Mouse (Mus musculus): ENCODE measurements at regions not wholly inside any gene's neighbourhood (a gene's known extent, or its start where the extent isn't known, plus 50 kb on each side); places are given as distances from the start of the nearest gene placed in this dataset.
A peak's percentile ranks its signal among the peaks of the same experiment; 100 is the strongest.
"Not testable (repeated sequence)": the region's sequence is repeated elsewhere in the genome, so short reads cannot be mapped to it uniquely, and the experiment has no call there.

DNA sequence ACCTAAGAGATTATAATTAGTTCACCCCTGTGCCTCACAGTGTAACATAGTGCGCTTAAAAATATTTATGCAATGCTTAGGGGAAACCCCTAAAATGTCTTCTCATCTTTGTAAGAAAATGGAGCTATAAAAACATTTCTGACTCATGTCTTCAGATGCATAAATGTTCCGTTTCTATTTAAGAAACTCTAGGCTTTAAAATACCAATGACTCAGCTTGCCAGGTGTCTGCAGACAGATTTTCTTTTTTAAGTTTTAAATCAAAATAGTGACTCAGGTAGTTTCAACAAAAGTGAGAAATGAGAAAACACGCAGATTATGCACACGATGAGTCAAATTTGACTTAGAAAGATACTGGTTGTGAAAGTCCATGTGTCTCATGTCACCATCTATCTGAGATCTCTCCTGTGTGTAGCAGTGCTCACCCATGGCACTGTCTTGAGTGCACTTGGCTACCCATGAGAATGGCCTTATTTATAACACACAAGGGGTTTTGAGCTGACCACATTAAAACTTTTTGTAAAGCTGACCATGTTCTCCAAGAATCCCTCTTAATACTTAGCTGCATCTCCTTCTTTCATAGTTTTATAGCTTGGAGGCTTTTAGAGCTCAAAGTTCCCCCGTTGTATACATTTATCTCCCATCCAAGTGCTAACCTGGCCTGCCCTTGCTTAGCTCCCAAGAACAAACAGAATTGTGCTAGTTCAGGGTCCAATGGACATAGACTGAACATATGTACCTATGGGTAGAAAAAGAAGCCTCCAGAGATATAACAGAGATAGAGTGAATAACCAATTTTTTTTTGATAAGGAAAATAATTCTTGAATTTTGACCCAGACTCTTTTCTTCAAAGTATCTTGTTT is 149.0 kb upstream of the Dmrta1 start:
- 91% methylated on average over 5 of the region's 5 CpGs for WGBS
- no peak for DNase-seq
- no peaks in the 10 kb centered on the region for H3K4me1 ChIP-seq (ENCODE audit: control insufficient read depth, insufficient read depth, low read length)

DNA sequence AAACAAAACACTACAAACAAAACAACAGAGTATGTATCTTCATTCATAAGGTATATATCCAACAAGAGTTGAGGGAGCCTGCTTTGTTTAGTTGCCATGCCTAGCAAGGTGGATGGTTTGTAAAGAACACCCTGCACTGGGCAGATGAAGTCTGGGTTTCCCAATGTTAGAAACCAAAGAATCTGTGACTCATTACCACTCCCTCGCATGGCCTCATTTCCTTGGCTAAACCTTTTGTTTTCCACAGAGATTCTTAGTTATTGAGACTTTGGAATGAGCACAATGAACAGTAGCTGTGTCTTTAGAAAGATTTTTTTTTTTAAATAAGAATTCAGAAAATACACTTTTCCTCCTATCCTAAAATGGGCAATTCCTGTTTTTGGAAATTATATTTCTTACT is 151.3 kb upstream of the Dmrta1 start:
- TF ChIP-seq POLR2A (IDR thresholded peaks at IDR 0.05; ENCODE audit: borderline replicate concordance, insufficient read depth, low read length) (no peak), CTCF (IDR thresholded peaks at IDR 0.05; ENCODE audit: borderline replicate concordance, insufficient read depth, low read depth, low read length) (no peak)
- no peak for DNase-seq
- no peak overlapping the region for H3K27ac ChIP-seq (ENCODE audit: insufficient read depth, low read length)
- 91% methylated on average over 1 of the region's 1 CpGs for WGBS
- no peaks in the 10 kb centered on the region for H3K4me1 ChIP-seq (ENCODE audit: control insufficient read depth, insufficient read depth, low read length)
- H3K27me3 ChIP-seq (ENCODE audit: control insufficient read depth, insufficient read depth, low read length): no peaks in the 10 kb centered on the region; the same call in 1 of the 2 replicates
- no peak overlapping the region for H3K4me3 ChIP-seq (replicated peaks; ENCODE audit: insufficient read depth, low read depth, low read length)

More for the DNA sequence above, 149.0 kb upstream of the Dmrta1 start:
- no peaks in the 10 kb centered on the region; the same call in 1 of the 2 replicates for H3K27me3 ChIP-seq (ENCODE audit: control insufficient read depth, insufficient read depth, low read length)
- no peak for TF ChIP-seq POLR2A (IDR thresholded peaks at IDR 0.05; ENCODE audit: borderline replicate concordance, insufficient read depth, low read length)
- TF ChIP-seq CTCF (IDR thresholded peaks at IDR 0.05; ENCODE audit: borderline replicate concordance, insufficient read depth, low read depth, low read length): no peak
- no peak overlapping the region for H3K27ac ChIP-seq (ENCODE audit: insufficient read depth, low read length)
- no peak overlapping the region for H3K4me3 ChIP-seq (replicated peaks; ENCODE audit: insufficient read depth, low read depth, low read length)

DNA sequence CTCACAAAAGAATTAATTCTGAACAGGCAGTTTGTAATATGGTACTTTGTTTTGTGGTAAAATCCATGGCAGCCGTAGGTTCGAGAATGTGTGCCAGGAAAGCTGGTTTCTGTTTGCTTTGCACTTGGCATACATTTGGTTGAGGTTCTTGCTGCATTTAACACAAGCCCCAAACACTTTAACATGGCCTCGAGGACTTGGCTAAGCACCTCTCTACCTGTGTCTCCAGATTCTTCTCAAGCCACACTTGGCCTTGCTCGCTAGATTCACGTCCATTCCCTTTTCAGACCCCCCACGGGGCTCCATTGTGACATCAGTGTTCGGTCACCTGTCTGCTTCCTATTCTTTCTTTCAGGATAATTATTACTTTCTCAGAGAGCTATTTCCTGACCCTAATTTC is 151.9 kb upstream of the Dmrta1 start:
- H3K27ac ChIP-seq (ENCODE audit: insufficient read depth, low read length): no peak overlapping the region
- no peaks in the 10 kb centered on the region for H3K4me1 ChIP-seq (ENCODE audit: control insufficient read depth, insufficient read depth, low read length)
- H3K27me3 ChIP-seq (ENCODE audit: control insufficient read depth, insufficient read depth, low read length): no peaks in the 10 kb centered on the region; the same call in 1 of the 2 replicates
- no peak for DNase-seq
- TF ChIP-seq CTCF (IDR thresholded peaks at IDR 0.05; ENCODE audit: borderline replicate concordance, insufficient read depth, low read depth, low read length): no peak
- 70% methylated on average over 7 of the region's 7 CpGs for WGBS
- no peak overlapping the region for H3K4me3 ChIP-seq (replicated peaks; ENCODE audit: insufficient read depth, low read depth, low read length)

DNA sequence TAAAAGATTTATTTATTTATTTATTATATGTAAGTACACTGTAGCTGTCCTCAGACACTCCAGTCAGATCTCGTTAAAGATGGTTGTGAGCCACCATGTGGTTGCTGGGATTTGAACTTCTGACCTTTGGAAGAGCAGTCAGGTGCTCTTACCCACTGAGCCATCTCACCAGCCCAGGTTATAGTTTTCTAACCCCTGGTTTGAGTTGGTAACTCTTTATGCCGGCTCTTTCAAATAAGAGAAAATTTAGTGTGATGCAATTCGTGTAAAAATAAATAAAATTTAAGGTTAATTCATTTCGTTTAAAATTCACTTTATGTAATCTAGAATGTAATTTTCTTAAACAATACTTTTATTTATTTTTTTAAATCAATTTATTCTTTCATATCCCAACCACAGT is 153.7 kb upstream of the Dmrta1 start:
- not testable (repeated sequence) for DNase-seq; H3K27ac ChIP-seq (ENCODE audit: insufficient read depth, low read length); H3K4me3 ChIP-seq (replicated peaks; ENCODE audit: insufficient read depth, low read depth, low read length); H3K4me1 ChIP-seq (ENCODE audit: control insufficient read depth, insufficient read depth, low read length); H3K27me3 ChIP-seq (ENCODE audit: control insufficient read depth, insufficient read depth, low read length)
- 67% methylated on average over 4 of the region's 4 CpGs for WGBS

DNA sequence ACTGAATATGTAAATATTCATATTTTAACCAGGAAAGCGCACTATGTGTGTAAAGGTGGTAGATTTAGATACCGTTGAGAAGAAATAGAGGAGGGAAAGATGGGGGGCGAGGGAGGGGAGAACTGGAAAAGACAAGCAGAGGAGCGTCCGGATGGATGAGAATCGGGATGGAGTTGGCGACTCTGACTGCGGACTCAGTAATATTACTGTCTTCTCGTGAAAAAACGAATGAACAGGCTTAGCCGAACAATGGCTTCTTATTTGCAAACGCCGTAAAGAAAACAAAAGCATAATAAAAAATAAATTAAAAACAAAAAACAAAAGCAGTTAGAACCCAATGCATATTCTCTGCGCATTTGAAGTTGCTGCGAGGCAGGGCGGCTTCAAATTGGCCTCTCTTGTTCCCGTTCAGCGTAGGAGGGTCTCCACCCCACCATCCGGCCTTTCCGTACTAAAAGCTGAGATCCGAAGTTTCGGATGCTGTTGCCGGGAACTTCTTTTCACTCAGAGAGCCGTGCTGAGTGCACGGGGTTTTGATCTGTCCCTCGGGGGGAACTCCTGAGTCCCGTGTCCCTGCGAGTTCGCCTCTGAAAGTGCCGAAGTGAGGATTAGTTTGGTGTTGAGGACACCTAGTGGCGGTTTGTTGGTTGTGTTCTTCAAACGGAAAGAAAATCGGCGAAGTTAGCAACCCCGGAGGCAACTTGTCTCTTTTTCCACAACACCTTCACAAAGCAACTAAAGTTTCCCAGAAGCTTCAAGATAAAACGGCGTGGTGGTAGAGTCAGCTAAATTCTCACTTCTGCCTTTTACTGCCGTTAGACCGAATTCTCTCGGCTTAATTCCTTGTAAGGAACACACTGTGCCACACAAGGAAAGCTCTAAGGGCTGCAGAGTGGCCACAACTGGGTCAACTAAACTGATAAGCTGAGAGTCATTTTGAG is 154.7 kb upstream of the Dmrta1 start:
- no peaks in the 10 kb centered on the region for H3K4me1 ChIP-seq (ENCODE audit: control insufficient read depth, insufficient read depth, low read length)
- H3K4me3 ChIP-seq (replicated peaks; ENCODE audit: insufficient read depth, low read depth, low read length): peak overlapping the region; percentile 53
- peak; percentile 43 to 55 for DNase-seq
- 3% methylated on average over 40 of the region's 40 CpGs for WGBS
- no peaks in the 10 kb centered on the region; the same call in 1 of the 2 replicates for H3K27me3 ChIP-seq (ENCODE audit: control insufficient read depth, insufficient read depth, low read length)
- no peak overlapping the region for H3K27ac ChIP-seq (ENCODE audit: insufficient read depth, low read length)
- TF ChIP-seq CTCF (IDR thresholded peaks at IDR 0.05; ENCODE audit: borderline replicate concordance, insufficient read depth, low read depth, low read length): peak; percentile 89
- no peak for TF ChIP-seq POLR2A (IDR thresholded peaks at IDR 0.05; ENCODE audit: borderline replicate concordance, insufficient read depth, low read length)

DNA sequence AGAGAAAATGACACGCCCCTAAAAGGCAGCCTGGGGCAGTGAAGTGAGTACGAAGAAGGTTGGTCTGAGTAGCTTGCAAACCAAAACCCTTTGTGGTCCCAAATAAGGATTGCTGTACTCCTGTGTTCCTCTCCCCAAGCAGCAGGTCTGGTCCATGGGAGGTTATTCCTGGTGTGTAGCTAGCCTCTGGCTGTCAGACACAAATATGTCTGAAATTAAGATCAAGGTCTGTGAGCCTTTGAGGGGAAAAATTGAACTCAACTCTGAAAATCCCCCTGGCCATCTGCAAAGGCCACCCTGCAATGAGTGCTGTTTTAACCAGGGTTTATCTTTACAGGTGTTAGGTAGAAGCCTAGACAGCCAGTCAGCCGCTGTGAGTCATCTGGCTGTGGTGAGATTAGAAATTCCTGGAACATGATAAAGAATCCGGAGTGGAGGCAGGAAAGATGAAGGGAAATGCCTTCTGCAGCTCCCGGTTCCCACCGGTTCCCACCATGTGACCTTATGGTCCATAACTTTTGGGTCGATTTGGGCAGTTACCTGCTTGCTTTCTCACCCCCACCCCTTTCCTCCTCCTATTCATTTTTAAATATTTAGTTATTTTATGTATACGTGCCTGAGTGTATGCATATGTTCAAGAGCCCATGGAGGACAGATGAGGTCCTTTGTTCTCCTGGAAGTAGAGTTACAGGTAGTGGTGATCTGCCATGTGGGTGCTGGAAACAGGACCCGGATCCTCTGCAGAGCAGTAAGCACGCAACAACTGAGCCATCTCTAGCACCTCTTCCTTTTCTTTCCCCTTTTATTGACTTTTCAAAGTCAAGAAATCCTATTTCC is 155.6 kb upstream of the Dmrta1 start:
- TF ChIP-seq POLR2A (IDR thresholded peaks at IDR 0.05; ENCODE audit: borderline replicate concordance, insufficient read depth, low read length): no peak
- TF ChIP-seq CTCF (IDR thresholded peaks at IDR 0.05; ENCODE audit: borderline replicate concordance, insufficient read depth, low read depth, low read length): no peak
- no peak overlapping the region for H3K27ac ChIP-seq (ENCODE audit: insufficient read depth, low read length)

DNA sequence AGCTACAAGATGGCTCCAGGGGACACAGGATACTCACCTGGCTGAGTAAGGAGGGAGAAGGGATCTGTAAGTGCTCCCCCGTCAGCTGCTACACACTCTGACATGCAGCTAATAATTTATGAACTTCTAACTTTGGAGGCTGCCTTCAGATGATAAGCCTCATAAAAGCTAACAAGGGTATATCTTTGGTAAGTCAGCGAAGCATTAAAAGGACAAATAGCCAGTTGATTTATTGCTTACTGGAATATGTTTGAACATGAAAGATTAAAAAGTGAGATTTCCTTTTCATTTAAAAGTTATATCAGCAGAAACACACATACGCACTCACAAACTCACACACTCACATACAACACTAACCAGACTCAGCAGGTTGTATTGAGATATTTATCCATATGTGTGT is 161.2 kb upstream of the Dmrta1 start:
- Histone ChIP-seq H3K4me1 (ENCODE audit: control insufficient read depth, insufficient read depth, low read length) (no peaks in the 10 kb centered on the region), H3K27ac (ENCODE audit: insufficient read depth, low read length) (no peak overlapping the region), H3K4me3 (replicated peaks; ENCODE audit: insufficient read depth, low read depth, low read length) (no peak overlapping the region), H3K27me3 (ENCODE audit: control insufficient read depth, insufficient read depth, low read length) (no peaks in the 10 kb centered on the region; the same call in 1 of the 2 replicates)
- no peak for TF ChIP-seq POLR2A (IDR thresholded peaks at IDR 0.05; ENCODE audit: borderline replicate concordance, insufficient read depth, low read length)
- TF ChIP-seq CTCF (IDR thresholded peaks at IDR 0.05; ENCODE audit: borderline replicate concordance, insufficient read depth, low read depth, low read length): no peak
- no peak for DNase-seq
- WGBS: 94% methylated on average over 3 of the region's 3 CpGs

More for the DNA sequence above, 155.6 kb upstream of the Dmrta1 start:
- Histone ChIP-seq H3K27me3 (ENCODE audit: control insufficient read depth, insufficient read depth, low read length) (no peaks in the 10 kb centered on the region; the same call in 1 of the 2 replicates), H3K4me3 (replicated peaks; ENCODE audit: insufficient read depth, low read depth, low read length) (no peak overlapping the region), H3K4me1 (ENCODE audit: control insufficient read depth, insufficient read depth, low read length) (no peaks in the 10 kb centered on the region)
- no peak for DNase-seq
- WGBS: 31% methylated on average over 10 of the region's 10 CpGs

All from cerebellum, adult 2 months (tissue).